Mouse (Mus musculus): ENCODE measurements at regions not wholly inside any gene's neighbourhood (a gene's known extent, or its start where the extent isn't known, plus 50 kb on each side); places are given as distances from the start of the nearest gene placed in this dataset.

- H3K9me3 ChIP-seq (replicated peaks; ENCODE audit: insufficient read depth, low read length), result no peaks in the 10 kb centered on the region
- H3K27ac ChIP-seq (ENCODE audit: control insufficient read depth, low read depth, low read length), result no peak overlapping the region
- TF ChIP-seq ZMIZ1 (IDR thresholded peaks at IDR 0.05; ENCODE audit: low read depth, low read length) (no peak), TAL1 (IDR thresholded peaks at IDR 0.05; ENCODE audit: low read length) (no peak), SIN3A (IDR thresholded peaks at IDR 0.05; ENCODE audit: low read length) (no peak), MAZ (IDR thresholded peaks at IDR 0.05; ENCODE audit: low read depth, low read length) (no peak), TCF12 (IDR thresholded peaks at IDR 0.05; ENCODE audit: low read depth, low read length) (no peak), CHD2 (IDR thresholded peaks at IDR 0.05; ENCODE audit: low read length) (no peak), RAD21 (IDR thresholded peaks at IDR 0.05; ENCODE audit: low read depth, low read length) (no peak), MXI1 (IDR thresholded peaks at IDR 0.05; ENCODE audit: low read depth, low read length) (no peak), JUND (IDR thresholded peaks at IDR 0.05; ENCODE audit: low read depth, low read length) (no peak), EP300 (IDR thresholded peaks at IDR 0.05; ENCODE audit: low read depth in 1 of 2, low read length in 2 of 2) (no peak), MAFK (IDR thresholded peaks at IDR 0.05; ENCODE audit: borderline replicate concordance, low read depth, low read length) (no peak), CTCF (IDR thresholded peaks at IDR 0.05 in 2 of 3, conservative IDR thresholded peaks at IDR 0.05 in 1 of 3; ENCODE audit: control insufficient read depth in 1 of 3, insufficient read depth in 1 of 3, low read depth in 2 of 3, low read length in 3 of 3, poor library complexity in 1 of 3, severe bottlenecking in 1 of 3) (no peak), E2F4 (IDR thresholded peaks at IDR 0.05; ENCODE audit: borderline replicate concordance, low read depth, low read length) (no peak), NELFE (IDR thresholded peaks at IDR 0.05; ENCODE audit: low read depth, low read length) (no peak), MEF2A (IDR thresholded peaks at IDR 0.05; ENCODE audit: extremely low read depth, insufficient replicate concordance, low read depth, low read length, poor library complexity, severe bottlenecking) (no peak), POLR2AphosphoS5 (IDR thresholded peaks at IDR 0.05; ENCODE audit: borderline replicate concordance, low read depth, low read length) (no peak), KAT2A (conservative IDR thresholded peaks at IDR 0.05; ENCODE audit: low read depth, low read length) (no peak), USF1 (IDR thresholded peaks at IDR 0.05; ENCODE audit: low read depth, low read length) (no peak), MYB (IDR thresholded peaks at IDR 0.05; ENCODE audit: low read depth, low read length) (no peak)
- H3K36me3 ChIP-seq (ENCODE audit: control insufficient read depth in 1 of 2, insufficient read depth in 2 of 2, low read length in 2 of 2), result no peaks in the 10 kb centered on the region; a peak in 1 of 4 replicates
- H3K27me3 ChIP-seq (ENCODE audit: control insufficient read depth in 1 of 2, insufficient read depth in 2 of 2, low read length in 2 of 2), result no peaks in the 10 kb centered on the region
- H3K79me2 ChIP-seq (ENCODE audit: control insufficient read depth, insufficient read depth, low read length, poor library complexity), result no peaks in the 10 kb centered on the region
- DNase-seq (ENCODE audit: low read depth, low spot score), result no peak
- H3K9ac ChIP-seq (ENCODE audit: control insufficient read depth, low read depth, low read length, poor library complexity, severe bottlenecking), result no peak overlapping the region
- no peak overlapping the region for H3K4me3 ChIP-seq (ENCODE audit: control insufficient read depth in 1 of 2, insufficient read depth in 1 of 2, low read depth in 2 of 2, low read length in 2 of 2)
- no peaks in the 10 kb centered on the region for H3K4me1 ChIP-seq (ENCODE audit: control insufficient read depth in 1 of 2, insufficient read depth in 2 of 2, low read length in 2 of 2)
Observed at GRCm38 (mm10) chr14:106669281-106669680, 563.3 kb downstream of the Trim52 start.

GRCm38 (mm10) chr14:106677970-106678369 lies 572.0 kb downstream of the Trim52 start:
- H3K36me3 ChIP-seq (ENCODE audit: control insufficient read depth in 1 of 2, insufficient read depth in 2 of 2, low read length in 2 of 2), result peaks cover 0 to 8% of the 10 kb centered on the region in 2 experiments; a peak in 2 of 4 replicates
- H3K4me3 ChIP-seq (ENCODE audit: control insufficient read depth in 1 of 2, insufficient read depth in 1 of 2, low read depth in 2 of 2, low read length in 2 of 2), result no peak overlapping the region
- TF ChIP-seq UBTF (IDR thresholded peaks at IDR 0.05; ENCODE audit: borderline replicate concordance, insufficient read depth, low read depth, low read length) (no peak), CTCF (IDR thresholded peaks at IDR 0.05 in 2 of 3, conservative IDR thresholded peaks at IDR 0.05 in 1 of 3; ENCODE audit: control insufficient read depth in 1 of 3, insufficient read depth in 1 of 3, low read depth in 2 of 3, low read length in 3 of 3, poor library complexity in 1 of 3, severe bottlenecking in 1 of 3) (no peak), MYC (IDR thresholded peaks at IDR 0.05; ENCODE audit: low read depth, low read length) (no peak), GABPA (IDR thresholded peaks at IDR 0.05; ENCODE audit: low read depth, low read length) (no peak), RCOR1 (IDR thresholded peaks at IDR 0.05; ENCODE audit: low read depth, low read length) (no peak), NRF1 (IDR thresholded peaks at IDR 0.05; ENCODE audit: insufficient read depth, low read depth, low read length, poor library complexity, severe bottlenecking) (no peak), RAD21 (IDR thresholded peaks at IDR 0.05; ENCODE audit: low read depth, low read length) (no peak), ELF1 (IDR thresholded peaks at IDR 0.05; ENCODE audit: low read depth, low read length) (no peak), MEF2A (IDR thresholded peaks at IDR 0.05; ENCODE audit: extremely low read depth, insufficient replicate concordance, low read depth, low read length, poor library complexity, severe bottlenecking) (no peak), MAFK (IDR thresholded peaks at IDR 0.05; ENCODE audit: borderline replicate concordance, low read depth, low read length) (no peak), SIN3A (IDR thresholded peaks at IDR 0.05; ENCODE audit: low read length) (no peak), MAX (IDR thresholded peaks at IDR 0.05; ENCODE audit: low read length) (no peak), ZC3H11A (IDR thresholded peaks at IDR 0.05; ENCODE audit: low read depth, low read length) (no peak), BHLHE40 (IDR thresholded peaks at IDR 0.05; ENCODE audit: borderline replicate concordance, low read depth, low read length) (no peak), ZMIZ1 (IDR thresholded peaks at IDR 0.05; ENCODE audit: low read depth, low read length) (no peak), POLR2AphosphoS5 (IDR thresholded peaks at IDR 0.05; ENCODE audit: borderline replicate concordance, low read depth, low read length) (no peak), POLR2A (IDR thresholded peaks at IDR 0.05; ENCODE audit: control insufficient read depth in 1 of 2, insufficient read depth in 1 of 2, low read depth in 1 of 2, low read length in 2 of 2, poor library complexity in 1 of 2) (no peak), GATA1 (IDR thresholded peaks at IDR 0.05; ENCODE audit: low read depth, low read length) (no peak), CHD1 (IDR thresholded peaks at IDR 0.05; ENCODE audit: low read depth, low read length) (no peak)
- H3K9ac ChIP-seq (ENCODE audit: control insufficient read depth, low read depth, low read length, poor library complexity, severe bottlenecking), result no peak overlapping the region
- H3K79me2 ChIP-seq (ENCODE audit: control insufficient read depth, insufficient read depth, low read length, poor library complexity), result no peaks in the 10 kb centered on the region
- DNase-seq (ENCODE audit: low read depth, low spot score), result no peak
- peaks cover 0 to 6% of the 10 kb centered on the region in 2 experiments; a peak in 1 of 4 replicates for H3K4me1 ChIP-seq (ENCODE audit: control insufficient read depth in 1 of 2, insufficient read depth in 2 of 2, low read length in 2 of 2)
- no peaks in the 10 kb centered on the region for H3K9me3 ChIP-seq (replicated peaks; ENCODE audit: insufficient read depth, low read length)
- no peaks in the 10 kb centered on the region for H3K27me3 ChIP-seq (ENCODE audit: control insufficient read depth in 1 of 2, insufficient read depth in 2 of 2, low read length in 2 of 2)
- H3K27ac ChIP-seq (ENCODE audit: control insufficient read depth, low read depth, low read length), result no peak overlapping the region

Data from MEL (cell line).